Mouse (Mus musculus) adrenal gland, postnatal 10 days (tissue): ENCODE measurements around the gene Pcid2. TPM values are rescaled to one million over a fixed set of nuclear protein-coding genes. Genes with fewer than 3 reads are reported as not detected.
"Not testable (repeated sequence)": the region's sequence is repeated elsewhere in the genome, so short reads cannot be mapped to it uniquely, and the experiment has no call there.

Experiments
- DNase-seq: peaks from one replicate; pipeline ENCODE4 v3.0.0; 2021; ENCODE audit warnings: mixed read lengths
- microRNA-seq: library from miRNA; unstranded; fragments of <30 nt; microRNA quantifications from one replicate; pipeline ENCODE4 v1.2.0, GENCODE M21; 2021
- total RNA-seq, 2 experiments: library from RNA; stranded (reverse); gene quantifications; 2 replicates each; pipeline ENCODE4 v1.2.3; 2021

The Pcid2 gene
- total RNA-seq, 2 experiments from 2014 or later, result 17.9 to 21.0 TPM

DNA sequence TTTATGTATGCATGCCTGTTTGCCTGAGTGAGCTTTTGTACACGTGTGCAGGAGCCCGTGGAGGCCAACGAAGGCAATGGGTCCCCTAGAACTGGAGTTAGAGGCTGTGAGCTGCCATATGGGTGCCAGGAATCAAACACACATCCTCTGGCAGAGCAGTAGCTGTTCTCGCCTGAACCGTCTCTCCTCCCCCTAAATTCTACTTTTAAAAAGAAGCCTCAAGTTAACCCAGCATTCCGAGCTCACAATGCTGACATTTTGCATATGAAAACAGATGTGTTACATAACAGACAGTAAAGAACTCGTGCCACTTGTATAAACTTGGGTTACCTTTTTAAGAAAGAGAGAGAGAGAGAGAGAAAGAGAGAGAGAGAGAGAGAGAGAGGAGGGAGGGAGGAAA is 27.7 kb downstream of the Pcid2 start:
- no peak for DNase-seq

DNA sequence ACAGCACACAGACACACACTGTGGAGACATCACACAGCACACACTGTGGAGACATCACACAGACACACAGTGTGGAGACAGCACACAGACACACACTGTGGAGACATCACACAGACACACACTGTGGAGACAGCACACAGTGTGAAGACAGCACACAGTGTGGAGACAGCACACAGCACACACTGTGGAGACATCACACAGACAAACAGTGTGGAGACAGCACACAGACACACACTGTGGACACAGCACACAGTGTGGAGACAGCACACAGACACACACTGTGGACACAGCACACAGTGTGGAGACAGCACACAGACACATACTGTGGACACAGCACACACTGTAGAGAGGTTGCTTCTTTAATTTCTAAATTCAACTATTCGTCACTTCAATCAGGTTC is 29.7 kb downstream of the Pcid2 start:
- DNase-seq, result not testable (repeated sequence)

DNA sequence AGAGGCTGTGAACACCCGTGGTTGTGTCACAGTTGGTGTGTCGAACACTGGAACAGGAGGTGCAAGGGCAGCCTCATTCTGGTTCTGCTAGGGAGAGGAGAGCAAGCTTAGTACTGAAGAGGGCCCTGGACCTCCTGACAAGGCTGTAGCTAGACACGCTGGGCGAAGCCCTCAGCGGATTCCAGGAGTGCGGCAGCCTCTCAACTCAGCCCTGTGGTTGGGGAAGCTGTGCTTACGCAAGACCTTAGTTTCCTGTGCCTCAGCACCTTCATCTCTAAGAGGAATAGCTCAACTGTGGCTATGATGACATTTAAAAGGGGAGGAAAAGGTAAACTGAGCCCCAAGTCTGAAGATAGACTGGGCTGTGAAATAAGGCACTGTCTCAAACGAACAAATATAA is 30.2 kb downstream of the Pcid2 start:
- DNase-seq, result no peak

DNA sequence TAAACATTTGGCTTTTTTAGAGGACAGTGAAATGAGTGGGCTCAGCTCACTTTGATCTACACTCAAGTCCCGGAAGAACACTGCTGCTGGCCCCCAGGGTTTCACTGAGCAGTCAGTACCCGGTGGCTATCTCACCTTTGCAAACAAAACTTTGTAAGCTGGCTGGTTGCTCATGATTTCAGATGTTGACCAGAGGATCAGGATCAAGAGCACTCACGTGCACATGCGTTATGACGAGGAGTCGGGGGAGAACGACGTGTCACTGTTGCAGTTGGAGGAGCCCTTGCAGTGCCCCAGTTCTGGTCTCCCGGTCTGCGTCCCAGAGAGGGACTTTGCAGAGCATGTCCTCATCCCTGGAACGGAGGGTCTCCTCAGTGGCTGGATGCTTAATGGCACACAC is 32.0 kb downstream of the Pcid2 start:
- no peak for DNase-seq

DNA sequence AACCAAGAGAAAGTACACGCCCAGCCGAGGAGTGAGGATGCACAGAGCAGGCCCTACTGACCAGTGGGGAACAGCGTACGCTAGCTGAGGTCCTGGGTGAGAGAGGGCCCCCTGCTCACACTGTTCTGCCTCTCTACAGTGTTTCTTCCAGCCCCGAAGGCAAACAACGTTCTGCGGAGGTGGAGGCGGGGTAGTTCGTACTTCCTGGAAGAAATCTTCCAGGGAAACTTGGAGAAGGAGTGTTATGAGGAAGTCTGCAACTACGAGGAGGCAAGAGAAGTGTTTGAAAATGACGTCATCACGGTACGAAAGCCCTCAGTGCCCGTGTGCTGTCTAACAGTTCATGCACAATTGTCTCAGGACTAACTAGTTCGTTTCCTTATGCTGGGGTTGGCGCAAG is 42.1 kb downstream of the Pcid2 start:
- DNase-seq, result no peak

DNA sequence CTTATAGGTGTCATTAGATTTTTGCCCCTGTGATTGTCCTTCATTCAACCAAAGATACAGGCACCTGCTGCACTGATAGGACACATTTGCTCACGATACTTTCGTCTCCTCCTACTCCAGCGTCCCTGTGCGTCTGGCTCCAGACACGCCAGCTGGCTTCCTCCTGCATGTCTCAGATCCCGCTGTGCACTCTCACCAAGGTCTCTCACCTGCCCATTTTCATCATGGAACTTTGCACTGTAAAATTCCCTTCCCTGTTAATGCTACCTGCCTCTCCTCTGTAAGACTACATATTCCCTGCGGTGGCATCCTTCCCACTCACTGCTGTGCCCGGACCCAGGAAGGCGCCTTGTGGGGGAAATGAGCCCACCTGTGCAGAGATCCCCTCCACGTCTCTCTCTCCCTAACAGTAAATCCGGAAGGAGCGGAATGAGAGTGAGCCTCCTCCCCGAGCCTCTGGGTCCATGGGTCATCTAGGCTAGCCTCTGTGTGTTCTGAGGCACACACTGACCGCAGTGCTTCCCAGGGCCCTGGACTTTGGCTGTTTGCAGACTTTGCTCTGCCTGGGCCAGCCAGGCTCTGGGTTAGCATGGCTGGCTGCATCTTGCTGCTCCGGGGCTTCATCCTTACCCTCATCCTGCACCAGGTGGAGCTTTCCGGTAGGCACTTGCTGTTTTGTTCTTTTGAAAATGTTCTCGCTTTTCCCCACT is 44.7 kb downstream of the Pcid2 start, which contains the start of gene Proz:
Gene Proz, plus strand, starts transcription at position 474 of the 710 bp plus-strand sequence.
- DNase-seq, result no peak

DNA sequence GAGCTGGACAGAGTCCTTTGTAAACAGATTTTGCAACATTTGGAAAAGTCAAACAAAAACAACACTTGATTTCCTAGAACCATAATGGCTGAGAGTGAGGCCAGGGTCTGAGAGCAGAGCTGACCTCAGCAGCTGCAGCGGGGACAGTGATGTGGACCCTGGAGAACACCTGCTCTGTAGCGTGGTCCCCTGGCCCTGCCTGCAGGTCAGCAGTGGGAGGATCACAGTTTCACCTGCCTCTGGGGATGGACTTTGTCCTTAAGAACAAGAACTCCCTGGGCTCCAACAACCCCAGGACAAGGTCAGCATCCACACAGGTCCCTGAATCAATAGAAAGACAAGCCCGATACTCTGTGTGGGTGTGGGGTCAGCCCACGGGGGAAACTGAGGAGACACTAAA is 47.9 kb downstream of the Pcid2 start:
- no peak for DNase-seq

DNA sequence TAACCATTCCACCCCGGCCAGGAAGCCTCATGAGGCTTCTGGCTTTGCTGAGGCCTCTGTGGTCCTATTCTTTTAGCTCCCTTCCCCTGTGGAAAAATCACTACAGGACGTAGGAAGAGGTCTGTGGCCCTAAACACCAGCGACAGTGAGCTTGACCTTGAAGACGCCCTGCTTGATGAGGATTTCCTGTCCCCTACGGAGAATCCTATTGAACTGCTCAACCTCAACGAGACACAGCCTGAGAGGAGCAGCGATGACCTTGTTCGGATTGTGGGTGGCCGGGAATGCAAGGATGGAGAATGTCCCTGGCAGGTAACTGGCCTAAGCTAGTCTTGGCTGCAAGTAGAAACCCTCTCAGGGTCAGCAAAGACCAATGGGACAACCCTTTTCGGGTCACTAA is 54.7 kb downstream of the Pcid2 start:
- no peak for DNase-seq

DNA sequence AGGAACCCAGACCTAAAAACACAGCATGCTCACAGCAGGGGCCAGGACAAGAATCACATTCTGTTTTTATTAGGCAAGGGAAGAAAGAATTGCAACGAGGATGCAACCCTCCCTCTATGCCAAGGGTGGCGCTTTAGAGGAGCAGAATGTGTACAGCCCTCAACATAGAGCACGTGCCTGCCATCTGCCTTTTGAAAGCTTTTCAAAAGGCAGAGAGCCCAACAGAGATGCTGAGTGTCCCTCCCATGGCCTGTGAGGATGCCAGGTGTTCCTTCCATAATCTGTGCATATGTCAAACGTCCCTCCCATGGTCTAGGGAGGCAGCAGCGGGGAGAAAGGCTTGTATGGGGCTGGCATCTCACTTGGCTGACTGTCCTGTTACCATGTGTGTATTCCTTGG is 57.6 kb downstream of the Pcid2 start:
- DNase-seq, result no peak

DNA sequence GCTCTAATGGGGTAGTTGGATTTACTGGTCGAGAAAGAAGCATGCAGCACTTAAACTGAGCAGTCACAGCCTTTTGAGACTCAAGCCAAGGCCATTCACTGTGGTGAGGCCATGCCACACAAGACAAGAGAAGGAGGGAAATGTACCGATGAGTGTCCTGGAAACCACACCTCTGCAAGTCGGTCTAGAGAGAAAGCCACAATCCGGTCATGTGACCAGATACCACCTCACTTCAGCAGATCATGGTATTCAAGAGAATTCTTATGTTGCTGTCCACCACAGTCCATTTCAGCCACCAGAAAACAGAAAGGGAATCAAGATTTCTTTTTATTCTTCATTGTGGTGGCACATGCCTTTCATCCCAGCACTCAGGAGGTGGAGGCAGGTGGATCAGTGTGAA is 63.8 kb downstream of the Pcid2 start:
- no peak for DNase-seq

DNA sequence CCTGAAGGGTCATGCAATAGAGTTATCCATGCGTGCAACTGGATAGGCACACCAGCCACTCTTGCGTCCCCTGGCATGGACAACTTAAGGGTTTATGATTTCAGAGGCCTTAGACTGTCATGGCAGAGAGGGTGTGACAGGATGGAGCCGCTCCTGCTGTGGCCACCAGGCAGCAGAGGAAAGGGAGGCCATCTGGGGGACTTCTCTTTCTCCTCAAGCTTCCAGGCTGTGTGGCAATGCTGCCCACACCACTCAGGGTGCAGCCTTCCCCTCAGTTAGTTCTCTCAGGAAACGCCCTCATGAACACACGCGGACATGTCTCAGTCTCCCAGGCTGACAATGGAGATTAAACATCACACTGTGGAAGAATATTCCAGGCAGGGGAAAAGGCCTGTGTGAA is 66.2 kb downstream of the Pcid2 start:
- no peak for DNase-seq

DNA sequence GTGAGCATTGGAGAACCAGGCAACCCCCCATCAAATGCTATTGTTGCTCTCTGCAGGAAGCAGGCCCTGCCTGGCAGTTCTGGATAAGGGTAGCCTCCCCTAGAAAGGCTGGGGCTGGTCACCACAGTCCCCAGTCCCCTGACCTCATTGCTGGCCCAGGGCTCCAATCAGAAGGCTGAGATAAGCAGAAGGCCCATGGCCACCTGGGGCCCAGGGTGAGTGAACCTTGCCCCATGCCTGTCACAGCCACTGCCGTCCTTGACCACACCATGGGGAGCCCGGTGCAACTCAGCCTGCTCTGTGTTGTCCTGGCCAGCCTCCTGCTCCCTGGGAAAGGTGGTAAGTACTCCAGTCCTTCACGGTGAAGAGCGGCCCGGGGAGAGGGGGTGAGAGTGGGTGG is 67.7 kb downstream of the Pcid2 start:
- DNase-seq, result peak; percentile 40

DNA sequence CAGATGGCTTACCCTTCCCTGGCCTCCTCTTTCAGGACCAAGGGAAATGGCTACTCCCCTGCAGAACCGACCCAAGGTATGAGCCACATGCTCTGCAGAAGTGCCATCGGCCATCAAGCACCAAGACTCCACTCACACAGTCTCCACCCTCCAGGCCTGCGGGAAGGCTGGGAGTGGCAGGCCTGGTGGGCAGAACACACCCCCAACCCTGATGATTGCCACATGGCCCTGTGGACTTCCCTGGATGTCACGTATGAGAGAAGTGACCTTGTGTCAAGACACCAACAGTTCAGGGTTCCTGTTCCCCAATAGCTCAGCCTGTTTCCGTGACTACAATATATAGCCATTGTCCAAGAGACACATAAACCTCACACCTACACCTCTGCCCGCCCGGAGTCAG is 68.2 kb downstream of the Pcid2 start, which contains the start of gene F10:
Gene F10, plus strand, starts transcription at position 294 of the 400 bp plus-strand sequence.
- DNase-seq, result no peak

DNA sequence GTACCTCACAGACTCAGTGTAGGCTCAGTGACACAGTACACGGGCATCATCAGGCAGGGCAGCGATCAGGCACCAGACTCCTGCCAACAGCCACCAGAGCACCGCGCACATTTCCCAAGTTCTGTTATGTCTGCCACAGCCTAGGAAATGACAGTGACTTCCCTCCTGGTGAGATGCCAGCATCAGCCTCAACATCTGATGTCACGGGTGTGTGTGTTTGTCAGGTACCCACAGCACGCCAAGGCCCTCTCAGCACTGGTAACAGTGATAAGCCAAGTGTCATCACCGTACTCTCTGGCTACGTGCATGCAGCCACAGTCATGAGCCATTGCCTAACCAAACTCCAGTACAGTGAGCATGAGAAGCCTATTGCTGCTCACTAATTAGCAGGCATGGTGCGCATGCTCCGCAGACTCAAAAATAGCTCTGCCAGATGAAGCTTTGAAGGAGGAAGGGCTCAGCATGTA is 68.9 kb downstream of the Pcid2 start:
- DNase-seq, result no peak

DNA sequence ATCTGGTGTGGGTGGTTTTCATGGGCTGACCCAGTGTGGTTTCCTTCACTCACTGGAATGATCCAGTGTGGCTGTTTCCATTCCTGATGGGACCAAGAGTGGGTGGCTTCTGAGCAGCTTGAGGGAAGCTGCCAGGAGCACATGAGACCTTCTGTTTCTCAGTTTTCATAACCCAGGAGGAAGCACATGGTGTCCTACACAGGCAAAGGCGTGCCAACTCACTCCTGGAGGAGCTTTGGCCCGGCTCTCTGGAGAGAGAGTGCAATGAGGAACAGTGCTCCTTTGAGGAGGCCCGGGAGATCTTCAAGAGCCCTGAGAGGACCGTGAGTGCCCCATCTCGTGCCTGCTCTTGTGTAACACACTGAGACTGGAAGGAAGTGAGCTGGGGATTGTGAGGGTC is 76.8 kb downstream of the Pcid2 start:
- no peak for DNase-seq

DNA sequence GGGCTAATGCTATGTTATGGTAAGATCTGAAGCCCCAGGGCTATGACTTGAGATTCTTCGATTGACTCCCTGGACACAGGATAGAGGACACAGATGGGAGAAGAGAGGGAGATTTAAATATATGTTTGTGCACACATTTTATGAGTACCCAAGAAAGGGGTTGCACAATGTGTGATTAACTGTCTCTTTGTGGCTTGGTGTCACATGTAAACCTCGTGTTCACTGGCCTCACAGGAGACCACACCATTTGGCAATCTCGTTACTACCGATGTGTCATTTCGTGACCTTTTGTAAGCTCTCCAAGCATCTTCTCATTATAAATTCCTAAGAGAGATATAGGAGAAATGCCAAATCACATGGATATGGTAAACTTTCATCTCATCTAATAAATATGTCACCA is 77.6 kb downstream of the Pcid2 start:
- DNase-seq, result no peak

Small RNAs within 50 kb of the gene (microRNA-seq; reads per million reads assigned to microRNA genes)
- gene Mir7065, result not detected

Other genes starting within 250 kb of the Pcid2 start
- 10 to 100 TPM; 43.0 to 52.5 TPM for gene Mcf2l, start 231.7 kb downstream of the Pcid2 start, total RNA-seq
- gene F7, start 79.4 kb downstream of the Pcid2 start, total RNA-seq, result 10 to 100 TPM in 1 of 2 experiments, 1 to 10 TPM in 1; 9.2 to 20.2 TPM
- 100 to 1,000 TPM in 1 of 2 experiments, 10 to 100 TPM in 1; 51.8 to 118 TPM for gene F10, start 68.2 kb downstream of the Pcid2 start, total RNA-seq
- gene Proz, start 44.5 kb downstream of the Pcid2 start, total RNA-seq, result 10 to 100 TPM; 19.2 to 41.7 TPM
- 100 to 1,000 TPM in 1 of 2 experiments, 10 to 100 TPM in 1; 85.9 to 107 TPM for gene Cul4a, start 162 bp upstream of the Pcid2 start, total RNA-seq
- gene Lamp1, start 53.7 kb upstream of the Pcid2 start, total RNA-seq, result 100 to 1,000 TPM; 351 to 364 TPM
- 10 to 100 TPM; 10.3 to 13.4 TPM for gene Grtp1, start 95.2 kb upstream of the Pcid2 start, total RNA-seq
- 1 to 10 TPM; 2.2 to 9.3 TPM for gene Adprhl1, start 148.7 kb upstream of the Pcid2 start, total RNA-seq
- gene Dcun1d2, start 182.7 kb upstream of the Pcid2 start, total RNA-seq, result 10 to 100 TPM; 19.9 to 25.9 TPM
- gene Tmco3, start 182.7 kb upstream of the Pcid2 start, total RNA-seq, result 10 to 100 TPM; 20.7 to 24.3 TPM
- 10 to 100 TPM; 69.5 to 70.8 TPM for gene Tfdp1, start 233.3 kb upstream of the Pcid2 start, total RNA-seq